Mouse (Mus musculus) right cerebral cortex, adult 18-20 months (tissue): ENCODE measurements around the gene Wdr83.
"Not testable (repeated sequence)": the region's sequence is repeated elsewhere in the genome, so short reads cannot be mapped to it uniquely, and the experiment has no call there.

Experiments
- DNase-seq: peaks from one replicate; pipeline ENCODE4 v3.0.0; 2022; ENCODE audit warnings: mixed read lengths

The Wdr83 gene

GRCm38 (mm10) chr8:85081216-85081555, at the start of gene Wdr83:
Wdr83 (minus strand) TSS chr8:85081306.
- no peak for DNase-seq

GRCm38 (mm10) chr8:85123691-85124090, 42.6 kb upstream of the Wdr83 start:
- no peak for DNase-seq

GRCm38 (mm10) chr8:85122995-85123394, 41.9 kb upstream of the Wdr83 start, which contains the start of gene Zfp791:
Zfp791 (minus strand) TSS chr8:85123095.
- no peak for DNase-seq

- not testable (repeated sequence) for DNase-seq
These were observed 39.1 kb upstream of the Wdr83 start for GRCm38 (mm10) chr8:85120251-85120650.

- peak; percentile 87 for DNase-seq
These were observed 38.2 kb upstream of the Wdr83 start for GRCm38 (mm10) chr8:85119052-85119981.

GRCm38 (mm10) chr8:85116984-85117383, 35.9 kb upstream of the Wdr83 start:
- no peak for DNase-seq

- DNase-seq, result no peak
These were observed 34.4 kb upstream of the Wdr83 start for GRCm38 (mm10) chr8:85115501-85115900.

GRCm38 (mm10) chr8:85113241-85113640, 32.1 kb upstream of the Wdr83 start:
- DNase-seq, result no peak

- DNase-seq, result no peak
These were observed 19.1 kb upstream of the Wdr83 start for GRCm38 (mm10) chr8:85100076-85100665.

GRCm38 (mm10) chr8:85096850-85097249, 15.7 kb upstream of the Wdr83 start:
- no peak for DNase-seq

- DNase-seq, result no peak
These were observed 15.1 kb upstream of the Wdr83 start for GRCm38 (mm10) chr8:85096196-85096595.

- DNase-seq, result no peak
These were observed 14.5 kb upstream of the Wdr83 start for GRCm38 (mm10) chr8:85095566-85095965.

- no peak for DNase-seq
These were observed 13.9 kb upstream of the Wdr83 start for GRCm38 (mm10) chr8:85095051-85095450.

- no peak for DNase-seq
These were observed 10.5 kb upstream of the Wdr83 start for GRCm38 (mm10) chr8:85091526-85092090.

- no peak for DNase-seq
These were observed 9.8 kb upstream of the Wdr83 start for GRCm38 (mm10) chr8:85090856-85091255.

GRCm38 (mm10) chr8:85088771-85089170, 7.7 kb upstream of the Wdr83 start:
- no peak for DNase-seq

- no peak for DNase-seq
These were observed 5.1 kb upstream of the Wdr83 start for GRCm38 (mm10) chr8:85086238-85086637.

- no peak for DNase-seq
These were observed 3.5 kb upstream of the Wdr83 start for GRCm38 (mm10) chr8:85084633-85085032.

- DNase-seq, result peak; percentile 92
These were observed 2.2 kb upstream of the Wdr83 start, which contains the start of gene Man2b1 for GRCm38 (mm10) chr8:85083108-85083813. Man2b1 (plus strand) TSS chr8:85083270.

GRCm38 (mm10) chr8:85082169-85082568, 1.1 kb upstream of the Wdr83 start:
- not testable (repeated sequence) for DNase-seq

GRCm38 (mm10) chr8:85080532-85081215, 432 bp downstream of the Wdr83 start, which contains the start of gene Wdr83os:
Wdr83os (plus strand) TSS chr8:85080740.
- peak; percentile 45 for DNase-seq

- no peak for DNase-seq
These were observed 933 bp downstream of the Wdr83 start for GRCm38 (mm10) chr8:85080214-85080531.

- DNase-seq, result peak; percentile 85
These were observed 4.1 kb downstream of the Wdr83 start for GRCm38 (mm10) chr8:85076993-85077392.
